Mouse (Mus musculus) intestine, embryonic 14.5 days (tissue): ENCODE data around the gene Msx1. TPM values are rescaled to one million over a fixed set of nuclear protein-coding genes. Genes with fewer than 3 reads are reported as not detected.

Experiments used
- ATAC-seq: fragments of 200-750 bp; cut with Nextera tagmentation; replicated peaks from 2 replicates; pipeline ENCODE4 v1.8.0; 2017; ENCODE audit warnings: low read depth, moderate number of reproducible peaks, moderate TSS enrichment, moderate library complexity; ENCODE audit not compliant: low FRiP score, low TSS enrichment
- DNase-seq: peaks from one replicate; pipeline ENCODE4 v3.0.0-alpha.2; 2018; ENCODE audit warnings: low spot score
- H3K27ac ChIP-seq: fragments of 300-500 bp; sonication (generic); 2 replicates; pipeline ENCODE4 v1.5.1; 2014; ENCODE audit warnings: low read depth, mild to moderate bottlenecking, control low read depth
- H3K27me3 ChIP-seq: fragments of 300-500 bp; sonication (generic); replicated peaks from 2 replicates; pipeline ENCODE4 v1.6.1; 2014; ENCODE audit warnings: low read length, control low read depth; ENCODE audit not compliant: control insufficient read depth, insufficient read depth
- H3K36me3 ChIP-seq: fragments of 300-500 bp; sonication (generic); 2 replicates; pipeline ENCODE4 v1.6.1; 2014; ENCODE audit warnings: low read length, control low read depth; ENCODE audit not compliant: control insufficient read depth, insufficient read depth
- H3K4me1 ChIP-seq: fragments of 300-500 bp; sonication (generic); replicated peaks from 2 replicates; pipeline ENCODE4 v1.6.1; 2014; ENCODE audit warnings: low read length, control low read depth, mixed read lengths; ENCODE audit not compliant: control insufficient read depth, insufficient read depth
- H3K4me2 ChIP-seq: fragments of 300-500 bp; sonication (generic); 2 replicates; pipeline ENCODE4 v1.6.1; 2014; ENCODE audit warnings: low read length
- H3K4me3 ChIP-seq: fragments of 300-500 bp; sonication (generic); 2 replicates; pipeline ENCODE4 v1.5.1; 2014; ENCODE audit warnings: low read depth, low read length, control low read depth, mixed read lengths
- H3K9ac ChIP-seq: fragments of 300-500 bp; sonication (generic); 2 replicates; pipeline ENCODE4 v1.6.1; 2014; ENCODE audit warnings: mild to moderate bottlenecking, low read length
- H3K9me3 ChIP-seq: fragments of 300-500 bp; sonication (generic); 2 replicates; pipeline ENCODE4 v1.6.1; 2016; ENCODE audit warnings: low read length, control low read depth; ENCODE audit not compliant: control insufficient read depth
- WGBS: fragments of 180-500 bp; shearing (Covaris S2); extraction: QIAGEN DNeasy Blood & Tissue Kit; methylation state at CpG from one replicate; pipeline ENCODE4 v1.1.7; 2014; 5-methylcytosine and 5-hydroxymethylcytosine counted together
- polyA plus RNA-seq: library from polyadenylated mRNA; unstranded; fragments of >200 nt; fragmentation: Nextera tagmentation; extraction: Ambion mirVana; gene quantifications from 2 replicates; pipeline ENCODE4 v1.2.1, GENCODE M21; 2014

Gene Msx1
- polyA plus RNA-seq, 1 experiment from 2014 or later, result 3.1 TPM

- ATAC-seq (no peak), DNase-seq (peak; percentile 68)
- no peaks in the 10 kb centered on the region for H3K9me3 ChIP-seq
- WGBS, result 4% methylated on average over 34 of the region's 34 CpGs
- no peaks in the 10 kb centered on the region for H3K4me1 ChIP-seq
- no peak overlapping the region for H3K9ac ChIP-seq
- H3K27ac ChIP-seq, result no peak overlapping the region
- peaks cover 96% of the 10 kb centered on the region for H3K27me3 ChIP-seq
- H3K36me3 ChIP-seq, result no peaks in the 10 kb centered on the region
- no peak overlapping the region for H3K4me3 ChIP-seq
- no peak overlapping the region for H3K4me2 ChIP-seq
Measured at GRCm38 (mm10) chr5:37817658-37818532, 6.5 kb downstream of the Msx1 start.

DNA sequence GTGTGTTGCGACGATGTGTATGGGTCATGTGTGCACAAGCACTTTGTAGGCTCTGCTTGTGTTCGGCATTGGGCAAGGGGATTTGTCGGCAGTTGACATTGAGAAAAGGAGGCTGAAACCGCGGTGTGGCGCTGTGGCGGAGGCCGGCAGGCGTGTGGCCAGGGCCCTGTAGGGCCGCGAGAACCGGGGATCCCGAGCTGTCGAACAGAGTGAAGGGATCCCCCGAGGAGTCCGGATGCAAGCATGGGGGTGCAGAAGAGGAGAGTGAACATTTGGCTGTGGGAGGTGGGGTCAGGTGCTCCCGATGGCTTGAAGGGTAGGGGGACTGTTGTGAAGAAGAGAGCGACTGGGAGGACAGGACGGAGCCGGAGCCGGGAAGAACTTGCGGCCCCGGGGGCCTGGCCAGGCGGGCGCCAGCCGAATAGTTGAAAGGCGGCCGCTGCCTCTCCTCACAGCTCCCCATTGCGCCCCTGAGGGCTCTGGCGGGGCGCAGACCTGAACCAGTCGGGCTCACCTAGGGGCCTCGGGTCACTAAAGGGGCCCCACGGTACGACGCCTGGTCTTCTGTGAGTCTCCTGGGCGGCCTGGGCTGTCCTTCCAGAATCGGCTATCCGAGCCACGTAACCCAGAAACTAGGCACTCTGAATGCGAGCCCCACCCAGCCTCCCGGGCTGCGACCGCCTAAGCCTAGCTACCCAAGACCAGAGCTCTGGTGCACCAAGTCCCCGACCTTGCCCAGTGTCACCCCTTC is 7.3 kb downstream of the Msx1 start:
- Histone ChIP-seq H3K4me3 (peak overlapping the region; percentile 6; the same call in 1 of the 2 replicates), H3K27me3 (peaks cover 88% of the 10 kb centered on the region), H3K36me3 (no peaks in the 10 kb centered on the region), H3K27ac (no peak overlapping the region), H3K9ac (no peak overlapping the region), H3K4me1 (no peaks in the 10 kb centered on the region), H3K9me3 (no peaks in the 10 kb centered on the region), H3K4me2 (peak overlapping the region; percentile 23; the same call in 1 of the 2 replicates)
- peak; percentile 72 for DNase-seq
- ATAC-seq, result peak; percentile 58; the same call in 1 of the 2 replicates
- 1% methylated on average over 45 of the region's 46 CpGs for WGBS

DNA sequence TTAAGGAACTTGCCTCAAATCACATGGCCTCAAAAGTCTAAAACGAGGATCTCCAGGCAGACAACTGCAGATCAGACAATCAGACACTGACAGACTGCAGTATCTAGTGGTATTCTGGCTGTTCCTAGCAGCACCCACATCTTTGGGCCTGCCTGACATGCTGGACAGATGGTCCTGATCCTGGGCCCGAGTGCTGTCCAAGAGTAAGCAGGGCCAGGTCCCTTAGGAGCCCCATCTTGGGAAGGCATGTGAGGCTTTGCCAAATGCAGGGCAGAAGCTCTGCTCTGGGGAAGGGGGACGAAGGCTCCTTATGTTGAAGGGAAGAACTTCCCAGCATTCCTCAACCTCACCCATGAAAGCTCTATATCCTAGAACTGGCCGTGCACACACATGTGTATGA is 8.5 kb downstream of the Msx1 start:
- WGBS, result 77% methylated on average over 4 of the region's 4 CpGs

GRCm38 (mm10) chr5:37814169-37814568 is 10.2 kb downstream of the Msx1 start:
- no peak for DNase-seq

More for the DNA sequence above, 8.5 kb downstream of the Msx1 start:
- no peak for DNase-seq
- no peak for ATAC-seq
- no peak overlapping the region for H3K9ac ChIP-seq
- no peak overlapping the region for H3K4me3 ChIP-seq
- no peaks in the 10 kb centered on the region for H3K9me3 ChIP-seq
- no peaks in the 10 kb centered on the region for H3K4me1 ChIP-seq
- no peak overlapping the region for H3K4me2 ChIP-seq
- H3K27me3 ChIP-seq, result peaks cover 76% of the 10 kb centered on the region
- no peaks in the 10 kb centered on the region for H3K36me3 ChIP-seq
- no peak overlapping the region for H3K27ac ChIP-seq

GRCm38 (mm10) chr5:37805291-37805690 is 19.1 kb downstream of the Msx1 start:
- no peak overlapping the region for H3K27ac ChIP-seq
- H3K27me3 ChIP-seq, result peaks cover 4% of the 10 kb centered on the region
- no peak overlapping the region for H3K4me2 ChIP-seq
- no peak for DNase-seq
- H3K4me3 ChIP-seq, result no peak overlapping the region
- no peaks in the 10 kb centered on the region for H3K4me1 ChIP-seq
- WGBS, result 82% methylated on average over 6 of the region's 6 CpGs
- H3K9me3 ChIP-seq, result no peaks in the 10 kb centered on the region
- H3K36me3 ChIP-seq, result no peaks in the 10 kb centered on the region
- ATAC-seq, result no peak
- H3K9ac ChIP-seq, result no peak overlapping the region

More at GRCm38 (mm10) chr5:37814169-37814568, 10.2 kb downstream of the Msx1 start:
- Histone ChIP-seq H3K27ac (no peak overlapping the region), H3K27me3 (peaks cover 61% of the 10 kb centered on the region), H3K4me2 (no peak overlapping the region), H3K36me3 (no peaks in the 10 kb centered on the region), H3K9ac (no peak overlapping the region), H3K4me1 (no peaks in the 10 kb centered on the region), H3K9me3 (no peaks in the 10 kb centered on the region), H3K4me3 (no peak overlapping the region)
- ATAC-seq, result no peak

DNA sequence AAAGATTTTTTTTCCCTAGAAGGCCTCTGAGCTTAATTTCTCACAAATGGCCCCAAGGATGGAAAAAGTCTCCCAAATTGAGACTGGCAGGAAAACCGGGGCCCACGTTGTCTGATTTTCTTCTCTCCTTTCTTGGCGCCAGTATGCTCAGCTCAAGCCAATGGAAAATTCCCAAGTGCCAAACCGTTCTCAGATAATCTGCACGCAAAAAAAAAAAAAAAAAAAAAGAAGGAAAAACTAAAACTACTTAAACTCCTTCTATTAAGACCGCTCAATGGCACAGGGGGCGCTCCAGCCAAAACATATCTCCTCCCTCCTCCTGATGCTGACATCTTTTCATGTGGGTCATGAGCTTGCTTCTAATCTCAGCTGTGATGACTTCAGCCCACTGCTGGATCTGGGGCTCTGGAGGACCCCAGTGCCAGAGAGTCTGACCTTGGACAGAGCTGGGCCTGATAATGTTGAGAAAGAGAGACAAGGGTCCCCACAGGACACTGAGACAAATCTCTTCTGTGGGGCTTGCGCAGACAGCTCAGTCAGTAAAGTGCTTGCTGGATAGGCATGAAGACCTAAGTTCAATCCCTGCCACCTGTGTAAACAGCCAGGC is 19.8 kb downstream of the Msx1 start:
- WGBS, result 69% methylated on average over 8 of the region's 8 CpGs
- Histone ChIP-seq H3K27ac (no peak overlapping the region), H3K9me3 (no peaks in the 10 kb centered on the region), H3K36me3 (no peaks in the 10 kb centered on the region), H3K9ac (no peak overlapping the region), H3K4me2 (no peak overlapping the region), H3K27me3 (peaks cover 4% of the 10 kb centered on the region), H3K4me1 (no peaks in the 10 kb centered on the region), H3K4me3 (no peak overlapping the region)
- DNase-seq, result no peak
- no peak for ATAC-seq

- no peaks in the 10 kb centered on the region for H3K27me3 ChIP-seq
- 64% methylated on average over 6 of the region's 6 CpGs for WGBS
- no peak for ATAC-seq
- no peaks in the 10 kb centered on the region for H3K4me1 ChIP-seq
- H3K9ac ChIP-seq, result no peak overlapping the region
- no peak for DNase-seq
- no peaks in the 10 kb centered on the region for H3K36me3 ChIP-seq
- no peak overlapping the region for H3K27ac ChIP-seq
- H3K9me3 ChIP-seq, result no peaks in the 10 kb centered on the region
- H3K4me3 ChIP-seq, result no peak overlapping the region
- no peak overlapping the region for H3K4me2 ChIP-seq
Measured at GRCm38 (mm10) chr5:37797251-37797650, 27.1 kb downstream of the Msx1 start.

DNA sequence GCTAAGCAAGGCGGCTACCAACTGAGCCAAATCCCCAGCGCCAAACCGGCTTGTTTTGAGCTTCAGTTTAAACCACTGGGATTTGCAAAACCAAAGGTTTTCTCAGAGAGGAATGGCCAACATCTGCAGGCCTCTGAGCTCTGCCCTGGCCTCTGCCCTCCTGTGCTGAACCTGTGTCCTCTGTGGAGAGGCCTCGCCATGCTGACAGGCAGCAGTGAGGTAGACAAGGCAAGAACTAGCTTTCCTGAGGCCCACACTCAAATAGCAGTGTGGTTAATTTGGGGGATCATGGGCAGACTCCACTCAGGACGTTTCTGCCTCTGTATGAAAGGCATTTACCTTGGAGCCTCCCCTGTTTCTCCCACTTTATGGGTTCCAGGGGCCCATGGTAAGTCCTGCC is 27.6 kb downstream of the Msx1 start:
- Histone ChIP-seq H3K9ac (no peak overlapping the region), H3K4me3 (no peak overlapping the region), H3K27me3 (no peaks in the 10 kb centered on the region), H3K4me2 (no peak overlapping the region), H3K9me3 (no peaks in the 10 kb centered on the region), H3K36me3 (no peaks in the 10 kb centered on the region), H3K4me1 (no peaks in the 10 kb centered on the region), H3K27ac (no peak overlapping the region)
- 76% methylated on average over 5 of the region's 5 CpGs for WGBS
- DNase-seq, result no peak
- no peak for ATAC-seq
